Mouse (Mus musculus): ENCODE measurements around the gene Daam1. TPM values are rescaled to one million over a fixed set of nuclear protein-coding genes. Genes with fewer than 3 reads are reported as not detected.
A peak's percentile ranks its signal among the peaks of the same experiment; 100 is the strongest.

The Daam1 gene
- polyA plus RNA-seq, 1 experiment from 2014 or later = 10.0 TPM

DNA sequence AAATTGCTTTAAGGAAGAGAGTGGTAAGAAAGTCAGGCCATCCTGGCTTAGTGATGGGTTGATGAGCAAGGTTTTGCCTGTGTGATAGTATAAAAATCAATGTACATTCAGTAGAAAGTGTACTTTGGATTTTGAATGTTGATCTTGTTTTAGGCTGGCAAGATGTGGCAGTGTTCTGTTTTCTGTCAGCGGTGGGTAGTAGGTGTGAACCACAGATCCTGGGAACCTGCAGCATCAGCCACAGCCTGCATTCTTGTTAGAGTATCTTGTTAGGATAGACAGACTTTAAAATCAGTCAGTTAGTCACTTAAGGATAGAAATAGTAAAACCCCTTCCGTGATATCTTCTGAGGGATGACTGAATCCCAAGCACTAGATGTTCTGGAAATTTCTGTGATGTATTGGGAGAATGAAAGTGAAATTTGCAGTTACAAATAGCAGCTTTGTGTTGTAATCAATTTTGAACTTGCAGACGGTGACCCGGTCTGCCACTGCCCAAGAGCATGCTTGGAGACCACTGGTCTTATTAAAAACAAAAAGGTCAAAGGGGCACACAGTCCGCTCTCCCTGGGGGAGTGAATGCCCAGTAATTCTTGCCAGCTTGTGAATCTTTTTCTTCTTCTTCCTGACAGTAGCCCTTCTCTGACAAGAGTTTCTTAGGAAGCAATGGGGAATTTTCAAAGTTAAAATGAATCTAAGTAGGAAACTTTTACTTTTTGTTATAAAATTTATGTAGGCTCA lies 17.3 kb downstream of the Daam1 start:
- ATAC-seq (ENCODE audit: insufficient read depth, low FRiP score, low read depth) = no peak
- Histone ChIP-seq H3K36me3 (no peaks in the 10 kb centered on the region), H3K4me3 (replicated peaks) (no peak overlapping the region), H3K27me3 (replicated peaks) (no peaks in the 10 kb centered on the region), H3K4me2 (no peak overlapping the region), H3K9ac (no peak overlapping the region), H3K27ac (no peak overlapping the region), H3K9me3 (no peaks in the 10 kb centered on the region), H3K4me1 (0 out of 2 replicates have a peak, but pooled peaks cover 3% of the 10 kb centered on the region)
- 56% methylated on average over 5 of the region's 5 CpGs for WGBS

DNA sequence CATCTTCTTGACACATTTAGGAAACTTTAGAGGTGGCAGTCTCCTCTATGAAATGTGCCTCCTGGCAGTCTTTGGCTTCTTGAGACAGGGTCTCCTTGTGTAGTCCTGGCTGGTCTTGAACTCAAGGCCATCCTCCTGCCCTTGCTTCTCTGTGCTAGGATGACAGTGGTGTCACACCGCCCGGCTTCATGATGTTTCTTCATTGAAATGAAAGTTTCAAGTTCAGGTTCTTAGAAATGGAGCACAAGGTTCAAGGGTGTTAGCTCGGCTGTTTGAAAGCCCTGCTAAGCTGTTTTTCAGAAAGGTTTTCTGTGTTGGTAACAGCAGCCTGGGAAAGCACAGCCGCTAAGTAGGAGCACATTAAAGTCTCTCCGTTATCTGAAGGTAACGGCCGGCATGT lies 18.2 kb downstream of the Daam1 start:
- WGBS = 89% methylated on average over 7 of the region's 7 CpGs

DNA sequence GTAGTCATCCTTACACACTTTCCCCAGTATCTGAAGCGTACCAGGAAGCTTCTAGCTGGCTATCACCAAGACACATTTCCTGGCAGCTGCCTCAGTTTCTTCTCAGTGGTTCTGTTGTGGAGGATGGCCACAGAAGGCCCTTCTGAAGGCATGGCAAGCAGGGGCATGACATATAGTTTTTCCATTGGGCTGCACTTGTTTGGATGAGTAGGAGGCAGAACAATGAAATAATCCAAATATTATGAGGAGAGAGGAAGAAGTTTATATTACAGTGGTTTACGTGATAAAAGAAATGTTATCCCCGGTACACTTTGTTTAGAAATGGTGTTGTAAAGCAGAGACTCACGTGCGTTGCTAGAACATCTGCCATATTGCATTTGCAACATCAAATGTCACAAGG lies 19.3 kb downstream of the Daam1 start:
- H3K4me2 ChIP-seq = no peak overlapping the region
- H3K27ac ChIP-seq = no peak overlapping the region
- no peak overlapping the region for H3K4me3 ChIP-seq (replicated peaks)
- H3K9me3 ChIP-seq = no peaks in the 10 kb centered on the region
- ATAC-seq (ENCODE audit: insufficient read depth, low FRiP score, low read depth) = no peak
- WGBS = 34% methylated on average over 5 of the region's 5 CpGs
- H3K27me3 ChIP-seq (replicated peaks) = no peaks in the 10 kb centered on the region
- no peaks in the 10 kb centered on the region for H3K36me3 ChIP-seq
- H3K9ac ChIP-seq = no peak overlapping the region
- peaks cover 14% of the 10 kb centered on the region; the same call in 1 of the 2 replicates for H3K4me1 ChIP-seq

More for the DNA sequence above, 18.2 kb downstream of the Daam1 start:
- H3K9ac ChIP-seq = no peak overlapping the region
- no peak overlapping the region for H3K4me2 ChIP-seq
- H3K27ac ChIP-seq = no peak overlapping the region
- peaks cover 6% of the 10 kb centered on the region; the same call in 1 of the 2 replicates for H3K4me1 ChIP-seq
- no peak overlapping the region for H3K4me3 ChIP-seq (replicated peaks)
- no peaks in the 10 kb centered on the region for H3K36me3 ChIP-seq
- H3K27me3 ChIP-seq (replicated peaks) = no peaks in the 10 kb centered on the region
- H3K9me3 ChIP-seq = no peaks in the 10 kb centered on the region
- ATAC-seq (ENCODE audit: insufficient read depth, low FRiP score, low read depth) = no peak

DNA sequence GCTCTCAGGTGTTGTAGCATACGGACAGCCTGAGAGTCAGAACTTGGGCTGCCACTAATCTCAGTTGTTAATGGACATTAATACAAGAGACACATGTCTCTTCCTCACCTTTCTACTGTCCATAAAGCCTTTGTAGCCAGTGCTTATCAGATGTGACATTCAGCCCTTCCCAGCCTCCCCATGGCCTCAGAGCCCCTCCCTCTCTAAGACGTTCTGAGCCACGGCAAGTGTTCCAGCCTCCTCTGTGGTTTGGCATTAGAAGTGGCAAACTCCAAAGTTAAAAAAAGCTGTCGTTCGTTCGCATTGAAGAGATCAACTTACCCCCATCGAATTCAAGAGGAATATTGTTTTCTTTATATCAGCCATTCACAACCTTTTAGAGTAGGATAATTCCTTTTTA lies 21.8 kb downstream of the Daam1 start:
- Histone ChIP-seq H3K9me3 (no peaks in the 10 kb centered on the region), H3K27me3 (replicated peaks) (no peaks in the 10 kb centered on the region), H3K27ac (no peak overlapping the region), H3K36me3 (no peaks in the 10 kb centered on the region), H3K4me2 (no peak overlapping the region), H3K4me3 (replicated peaks) (no peak overlapping the region), H3K9ac (no peak overlapping the region), H3K4me1 (peaks cover 26% of the 10 kb centered on the region)
- WGBS = 62% methylated on average over 7 of the region's 7 CpGs
- no peak for ATAC-seq (ENCODE audit: insufficient read depth, low FRiP score, low read depth)

DNA sequence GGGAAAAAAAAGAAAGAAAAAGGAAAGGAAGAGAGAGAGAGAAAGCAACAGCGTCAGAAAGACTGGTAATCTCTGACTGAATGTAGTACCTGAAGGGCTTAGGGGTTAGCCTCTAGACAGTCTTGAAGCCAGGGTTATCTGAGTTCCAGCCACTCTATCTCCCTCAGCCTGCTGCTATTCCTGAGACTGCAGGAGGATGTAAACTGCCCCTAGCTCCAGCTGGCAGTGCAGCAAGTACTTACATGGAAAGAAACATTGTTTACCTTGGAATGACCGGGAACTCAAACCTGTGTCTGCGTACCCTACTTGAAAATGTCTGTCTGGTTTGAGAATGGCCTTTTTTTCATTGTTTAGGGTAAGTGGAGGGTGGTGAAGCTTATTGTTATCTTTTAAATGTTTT lies 22.8 kb downstream of the Daam1 start:
- Histone ChIP-seq H3K9ac (no peak overlapping the region), H3K4me3 (replicated peaks) (no peak overlapping the region), H3K27ac (no peak overlapping the region), H3K4me1 (peaks cover 26% of the 10 kb centered on the region), H3K9me3 (no peaks in the 10 kb centered on the region), H3K4me2 (no peak overlapping the region), H3K27me3 (replicated peaks) (no peaks in the 10 kb centered on the region), H3K36me3 (no peaks in the 10 kb centered on the region)
- no peak for ATAC-seq (ENCODE audit: insufficient read depth, low FRiP score, low read depth)
- WGBS = 53% methylated on average over 3 of the region's 3 CpGs

DNA sequence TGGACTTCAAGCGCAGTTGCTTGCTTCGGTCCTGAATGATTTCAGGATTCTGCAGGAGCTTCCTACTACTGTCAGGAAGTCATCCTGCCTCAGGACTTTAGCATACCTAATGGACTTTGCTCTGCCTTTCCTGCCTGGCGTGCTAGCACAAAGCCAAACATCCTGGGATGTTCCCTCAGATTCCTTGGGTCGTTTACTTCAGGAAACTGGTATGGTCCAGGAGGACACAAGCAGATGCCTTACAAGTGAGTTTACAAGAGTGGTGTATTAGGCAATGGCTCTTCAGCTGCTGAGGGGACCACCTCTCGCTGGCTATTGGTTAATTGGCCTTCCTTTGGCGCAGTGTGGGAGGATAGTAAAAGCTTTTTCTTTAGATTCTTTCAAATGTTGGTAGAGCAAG lies 23.3 kb downstream of the Daam1 start:
- Histone ChIP-seq H3K4me3 (replicated peaks) (no peak overlapping the region), H3K27me3 (replicated peaks) (no peaks in the 10 kb centered on the region), H3K9me3 (no peaks in the 10 kb centered on the region), H3K4me1 (peaks cover 26% of the 10 kb centered on the region), H3K4me2 (no peak overlapping the region), H3K27ac (peak overlapping the region; percentile 27; the same call in 1 of the 2 replicates), H3K36me3 (no peaks in the 10 kb centered on the region), H3K9ac (no peak overlapping the region)
- 68% methylated on average over 6 of the region's 6 CpGs for WGBS
- ATAC-seq (ENCODE audit: insufficient read depth, low FRiP score, low read depth) = no peak

DNA sequence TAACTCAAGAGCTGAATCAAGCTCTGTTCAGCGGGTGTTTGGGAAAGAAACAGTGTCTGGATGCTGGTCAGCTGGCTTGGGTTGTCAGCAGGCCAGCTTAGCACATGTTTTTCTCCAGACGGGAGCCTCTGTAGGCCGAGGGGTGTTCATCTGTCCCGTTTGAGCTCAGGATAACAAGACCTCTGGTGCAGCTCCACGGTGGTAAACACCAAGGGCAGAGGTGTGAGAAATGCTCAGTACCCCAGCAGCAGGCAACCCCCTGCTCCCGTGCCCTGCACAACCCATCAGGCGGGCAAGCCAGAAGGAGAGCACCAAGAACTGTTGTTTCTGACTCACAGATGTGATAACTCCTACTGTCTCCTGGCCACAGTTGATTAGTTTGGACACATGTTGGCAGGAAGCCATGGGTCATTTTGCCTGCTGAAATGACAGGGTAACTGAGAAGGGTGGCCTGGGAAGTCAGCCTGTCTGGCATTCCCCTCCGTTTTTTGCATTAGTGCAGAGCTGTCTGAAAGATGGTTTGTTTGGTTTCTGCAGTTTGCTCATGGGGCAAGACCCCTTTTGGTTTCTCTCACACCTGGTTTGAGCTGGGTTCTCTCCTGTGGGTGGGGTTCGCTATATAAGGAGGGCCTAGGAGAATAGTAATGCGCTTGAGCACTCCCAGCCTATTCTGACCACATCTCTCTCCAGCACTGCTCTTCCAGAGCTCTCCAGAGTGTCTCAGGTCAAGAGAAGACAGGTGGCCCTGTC lies 25.0 kb downstream of the Daam1 start:
- Histone ChIP-seq H3K27ac (peak overlapping the region; percentile 46), H3K27me3 (replicated peaks) (no peaks in the 10 kb centered on the region), H3K4me3 (replicated peaks) (no peak overlapping the region), H3K4me1 (peaks cover 26% of the 10 kb centered on the region), H3K9ac (no peak overlapping the region), H3K9me3 (no peaks in the 10 kb centered on the region), H3K36me3 (no peaks in the 10 kb centered on the region), H3K4me2 (peak overlapping the region; percentile 15; the same call in 1 of the 2 replicates)
- ATAC-seq (ENCODE audit: insufficient read depth, low FRiP score, low read depth) = peak; percentile 58; the same call in 1 of the 2 replicates
- 32% methylated on average over 10 of the region's 10 CpGs for WGBS

DNA sequence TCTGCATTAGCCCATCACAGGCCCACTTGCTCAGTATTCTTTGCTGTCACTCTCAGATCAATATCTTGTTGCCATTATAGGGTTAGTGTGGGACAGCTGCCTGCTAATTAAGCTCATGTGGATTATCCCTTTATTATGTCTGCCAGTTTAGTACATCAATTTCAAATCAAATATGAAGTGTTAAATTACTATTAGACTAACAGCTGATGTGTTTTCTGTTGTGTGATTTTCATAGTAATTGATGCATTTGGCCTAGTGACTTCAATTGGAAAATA lies 25.5 kb downstream of the Daam1 start:
- H3K27ac ChIP-seq = no peak overlapping the region
- H3K36me3 ChIP-seq = no peaks in the 10 kb centered on the region
- no peak overlapping the region for H3K4me3 ChIP-seq (replicated peaks)
- peaks cover 26% of the 10 kb centered on the region for H3K4me1 ChIP-seq
- no peak overlapping the region for H3K4me2 ChIP-seq
- H3K9me3 ChIP-seq = no peaks in the 10 kb centered on the region
- H3K9ac ChIP-seq = no peak overlapping the region
- no peaks in the 10 kb centered on the region for H3K27me3 ChIP-seq (replicated peaks)
- ATAC-seq (ENCODE audit: insufficient read depth, low FRiP score, low read depth) = no peak

DNA sequence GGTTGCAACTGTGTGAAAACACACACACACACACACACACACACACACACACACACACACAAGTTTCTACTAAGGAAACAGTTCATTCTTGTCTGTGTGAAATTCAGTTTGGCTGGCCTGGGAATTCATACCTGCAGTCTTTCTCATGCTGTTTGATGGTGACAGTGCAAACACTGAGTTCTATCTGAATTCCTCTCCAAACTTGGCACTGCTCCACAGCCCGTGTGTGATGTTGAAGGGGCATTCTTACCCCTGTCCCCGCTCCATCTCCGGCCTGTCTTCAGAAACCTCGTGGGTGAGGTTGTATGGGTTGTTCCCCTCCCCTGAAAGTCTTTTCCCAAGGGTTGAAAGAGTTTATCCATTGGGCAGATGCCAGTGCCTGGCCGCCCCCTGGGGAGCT lies 28.2 kb downstream of the Daam1 start:
- Histone ChIP-seq H3K4me1 (peaks cover 30% of the 10 kb centered on the region), H3K27ac (no peak overlapping the region), H3K4me3 (replicated peaks) (no peak overlapping the region), H3K36me3 (no peaks in the 10 kb centered on the region), H3K9me3 (no peaks in the 10 kb centered on the region), H3K9ac (no peak overlapping the region), H3K4me2 (no peak overlapping the region), H3K27me3 (replicated peaks) (no peaks in the 10 kb centered on the region)
- 54% methylated on average over 5 of the region's 5 CpGs for WGBS
- no peak for ATAC-seq (ENCODE audit: insufficient read depth, low FRiP score, low read depth)

DNA sequence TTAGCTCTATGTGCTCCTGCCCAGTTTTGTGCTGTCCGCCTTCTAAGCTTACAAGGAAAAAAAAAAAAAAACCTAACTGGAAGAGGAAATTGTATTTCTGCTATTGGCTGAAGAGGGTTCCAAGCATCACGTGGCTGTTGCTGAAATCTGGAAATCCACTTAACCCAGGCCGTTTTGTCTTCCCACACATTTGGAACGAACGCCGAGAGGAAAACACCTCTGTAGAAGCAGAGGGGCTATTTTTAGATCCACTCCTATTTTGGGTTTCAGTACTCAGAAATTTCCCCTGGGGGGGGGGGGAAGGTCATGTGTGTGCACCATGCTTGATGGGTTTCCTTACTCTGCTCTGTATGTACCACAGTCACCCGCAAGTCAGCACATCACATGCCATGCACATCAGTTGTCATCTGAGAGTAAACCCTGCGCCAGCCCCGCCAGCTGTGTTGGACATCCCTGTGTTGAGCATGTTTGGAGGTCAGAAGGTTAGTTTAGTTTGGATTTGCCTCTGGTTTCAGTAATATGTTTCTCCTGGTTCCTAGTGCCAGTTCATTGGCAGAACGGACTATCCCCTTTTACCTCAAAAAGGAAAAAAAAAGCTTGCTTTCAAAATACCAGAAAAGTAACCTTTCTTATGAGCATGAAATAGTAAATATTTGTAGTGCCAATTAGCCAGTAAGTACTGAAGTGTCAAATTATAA lies 33.1 kb downstream of the Daam1 start:
- H3K9me3 ChIP-seq = no peaks in the 10 kb centered on the region
- WGBS = 36% methylated on average over 10 of the region's 10 CpGs

DNA sequence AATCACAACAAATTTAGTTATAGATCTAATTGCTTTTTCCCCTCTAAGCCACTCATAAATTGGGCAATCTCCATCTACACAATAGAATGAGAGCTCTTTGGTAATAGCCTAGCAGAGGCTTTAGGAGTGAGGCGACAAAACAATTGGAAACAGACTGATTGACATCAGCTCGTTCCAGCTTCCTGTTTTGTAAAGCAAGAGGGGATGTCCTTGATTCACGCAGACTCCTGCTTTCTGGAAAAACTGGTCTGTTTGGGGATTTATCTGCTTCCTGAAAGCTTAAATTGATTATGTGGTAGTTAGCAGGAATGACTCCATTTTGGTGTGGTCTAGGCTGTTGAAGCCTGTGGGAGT lies 33.6 kb downstream of the Daam1 start:
- H3K27me3 ChIP-seq (replicated peaks) = no peaks in the 10 kb centered on the region
- no peak overlapping the region for H3K9ac ChIP-seq
- no peak for ATAC-seq (ENCODE audit: insufficient read depth, low FRiP score, low read depth)
- H3K4me3 ChIP-seq (replicated peaks) = no peak overlapping the region
- H3K36me3 ChIP-seq = no peaks in the 10 kb centered on the region
- no peak overlapping the region for H3K27ac ChIP-seq
- peaks cover 14% of the 10 kb centered on the region; the same call in 1 of the 2 replicates for H3K4me1 ChIP-seq
- no peaks in the 10 kb centered on the region for H3K9me3 ChIP-seq
- no peak overlapping the region for H3K4me2 ChIP-seq
- whole genome bisulfite sequencing = 41% methylated on average over 3 of the region's 3 CpGs

More for the DNA sequence above, 33.1 kb downstream of the Daam1 start:
- Histone ChIP-seq H3K4me2 (peak overlapping the region; percentile 19; the same call in 1 of the 2 replicates), H3K27me3 (replicated peaks) (no peaks in the 10 kb centered on the region), H3K4me3 (replicated peaks) (no peak overlapping the region), H3K4me1 (peaks cover 14% of the 10 kb centered on the region; the same call in 1 of the 2 replicates), H3K9ac (no peak overlapping the region), H3K36me3 (no peaks in the 10 kb centered on the region), H3K27ac (peak overlapping the region; percentile 32; the same call in 1 of the 2 replicates)
- peak; percentile 53; the same call in 1 of the 2 replicates for ATAC-seq (ENCODE audit: insufficient read depth, low FRiP score, low read depth)

DNA sequence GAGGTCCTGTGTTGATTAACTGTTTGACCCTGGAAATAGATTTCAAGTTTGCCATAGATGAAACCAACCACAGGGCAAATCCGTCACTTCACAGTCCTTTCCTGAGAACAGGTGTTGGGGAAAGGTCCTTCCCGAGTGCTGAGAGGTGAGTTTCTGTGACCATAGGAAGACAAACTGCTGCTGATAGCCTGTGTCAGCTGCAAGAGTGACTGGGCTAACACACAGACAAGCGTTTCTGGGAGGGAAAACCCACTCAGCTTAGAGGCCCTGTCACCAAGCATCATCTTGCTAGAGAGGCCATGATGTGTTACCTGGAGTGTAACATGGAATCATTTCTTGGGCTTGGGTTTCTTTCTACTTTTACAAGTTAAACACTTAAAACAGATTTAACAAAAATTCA lies 35.1 kb downstream of the Daam1 start:
- no peaks in the 10 kb centered on the region for H3K27me3 ChIP-seq (replicated peaks)
- H3K9ac ChIP-seq = no peak overlapping the region
- H3K4me3 ChIP-seq (replicated peaks) = no peak overlapping the region
- H3K9me3 ChIP-seq = no peaks in the 10 kb centered on the region
- 75% methylated on average over 3 of the region's 3 CpGs for WGBS
- no peak overlapping the region for H3K27ac ChIP-seq
- ATAC-seq (ENCODE audit: insufficient read depth, low FRiP score, low read depth) = no peak
- H3K36me3 ChIP-seq = no peaks in the 10 kb centered on the region
- H3K4me1 ChIP-seq = peaks cover 14% of the 10 kb centered on the region; the same call in 1 of the 2 replicates
- H3K4me2 ChIP-seq = no peak overlapping the region

Data from stomach, embryonic 15.5 days (tissue).